Mouse (Mus musculus): Measurements from ENCODE around the gene Plekhm1.

DNA sequence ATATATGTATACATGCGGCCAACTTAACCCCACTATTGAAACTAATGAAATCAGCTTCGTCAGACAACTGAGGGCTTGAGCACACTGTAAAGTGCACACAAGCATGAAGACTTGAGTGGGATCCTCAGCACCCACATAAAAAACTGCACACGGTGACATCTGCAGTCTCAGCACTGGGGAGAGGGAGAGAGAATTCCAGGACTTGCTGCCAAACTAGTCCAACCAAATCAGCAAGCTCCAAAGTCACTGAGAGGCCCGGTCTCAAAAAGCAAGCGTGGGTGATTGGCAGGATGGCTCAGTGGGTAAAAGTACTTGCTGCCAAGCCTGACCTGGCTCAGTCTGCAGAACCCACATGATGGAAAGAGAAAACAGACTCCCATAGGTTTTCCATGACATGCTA lies 9.7 kb downstream of the Plekhm1 start:
- TF ChIP-seq CTCF (IDR thresholded peaks at IDR 0.05; ENCODE audit: low read depth) (no peak), EP300 (IDR thresholded peaks at IDR 0.05; ENCODE audit: low read depth) (no peak)

All from liver, postnatal 0 days (tissue).